Mouse (Mus musculus): ENCODE results near the gene Sox8. TPM values are rescaled to one million over a fixed set of nuclear protein-coding genes. Genes with fewer than 3 reads are reported as not detected.

The Sox8 gene
- polyA plus RNA-seq (2014; fragmentation: Nextera tagmentation; extraction: Ambion mirVana), result 7.3 and 7.5 TPM in 2 replicates

GRCm38 (mm10) chr17:25570648-25571452, at the start of gene Sox8:
Gene Sox8 (minus strand): TSS chr17:25570686.
- peak; percentile 87 for ATAC-seq (replicated peaks; ENCODE audit: low FRiP score)
- Histone ChIP-seq H3K4me3 (ENCODE audit: low read depth, low read length) (peak within 1 kb of the TSS; percentile 48), H3K4me1 (replicated peaks; ENCODE audit: control insufficient read depth, insufficient read depth, low read length) (peaks cover 15% of the 10 kb centered on the region; the same call in 1 of the 2 replicates), H3K9me3 (ENCODE audit: control insufficient read depth, low read length) (no peaks in the 10 kb centered on the region), H3K27me3 (ENCODE audit: control insufficient read depth, insufficient read depth, low read length) (peaks cover 29% of the 10 kb centered on the region), H3K9ac (ENCODE audit: low read length) (peak within 1 kb of the TSS; percentile 65), H3K27ac (ENCODE audit: low read depth, low read length) (no peak within 1 kb of the TSS), H3K36me3 (ENCODE audit: control insufficient read depth, insufficient read depth, low read length) (no peaks in the 10 kb centered on the region), H3K4me2 (ENCODE audit: low read depth, low read length, severe bottlenecking) (peak within 1 kb of the TSS; percentile 97)
- peak; percentile 91 for DNase-seq (ENCODE audit: low spot score)
- under 1% methylated on average over 61 of the region's 61 CpGs for WGBS

DNA sequence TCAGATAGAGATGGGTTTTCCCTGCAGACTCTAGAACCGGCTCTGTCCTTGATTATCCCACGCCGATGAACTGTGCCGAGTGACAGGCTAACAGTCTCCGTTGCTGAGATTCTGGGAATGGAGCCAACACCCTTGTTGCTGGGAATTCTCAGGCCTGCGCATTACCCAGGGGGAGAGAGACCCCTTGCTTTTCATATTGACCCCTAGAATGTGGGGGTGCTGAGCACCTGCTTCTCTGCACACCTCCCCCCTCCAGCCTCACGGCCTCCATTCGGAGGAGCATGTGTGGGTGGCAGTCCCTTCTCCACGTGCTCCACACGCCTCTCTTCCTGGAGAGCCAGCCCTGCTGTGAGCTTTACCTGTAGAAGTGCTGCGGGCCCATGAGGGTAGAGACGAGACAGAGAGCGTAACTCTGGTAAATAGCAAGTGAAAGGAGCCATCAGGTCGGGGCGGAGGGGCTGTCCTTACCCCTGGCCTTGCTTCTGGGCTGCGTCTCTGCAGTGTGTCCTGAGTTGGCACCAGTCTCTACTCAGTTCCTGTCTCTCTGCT, 48.1 kb upstream of the Sox8 start:
- 80% methylated on average over 16 of the region's 16 CpGs for WGBS
- H3K27ac ChIP-seq (ENCODE audit: low read depth, low read length), result no peak overlapping the region

GRCm38 (mm10) chr17:25614723-25615510, 44.4 kb upstream of the Sox8 start:
- peaks cover 6% of the 10 kb centered on the region; the same call in 1 of the 2 replicates for H3K4me1 ChIP-seq (replicated peaks; ENCODE audit: control insufficient read depth, insufficient read depth, low read length)
- DNase-seq (ENCODE audit: low spot score) (no peak), ATAC-seq (replicated peaks; ENCODE audit: low FRiP score) (no peak)
- H3K4me3 ChIP-seq (ENCODE audit: low read depth, low read length), result no peak overlapping the region
- H3K4me2 ChIP-seq (ENCODE audit: low read depth, low read length, severe bottlenecking), result no peak overlapping the region
- no peaks in the 10 kb centered on the region for H3K9me3 ChIP-seq (ENCODE audit: control insufficient read depth, low read length)
- no peak overlapping the region for H3K9ac ChIP-seq (ENCODE audit: low read length)
- no peak overlapping the region for H3K27ac ChIP-seq (ENCODE audit: low read depth, low read length)
- H3K36me3 ChIP-seq (ENCODE audit: control insufficient read depth, insufficient read depth, low read length), result no peaks in the 10 kb centered on the region
- WGBS, result 93% methylated on average over 10 of the region's 10 CpGs
- no peaks in the 10 kb centered on the region for H3K27me3 ChIP-seq (ENCODE audit: control insufficient read depth, insufficient read depth, low read length)

More for the DNA sequence above, 48.1 kb upstream of the Sox8 start:
- Histone ChIP-seq H3K9ac (ENCODE audit: low read length) (no peak overlapping the region), H3K27me3 (ENCODE audit: control insufficient read depth, insufficient read depth, low read length) (no peaks in the 10 kb centered on the region), H3K4me3 (ENCODE audit: low read depth, low read length) (no peak overlapping the region), H3K36me3 (ENCODE audit: control insufficient read depth, insufficient read depth, low read length) (no peaks in the 10 kb centered on the region), H3K9me3 (ENCODE audit: control insufficient read depth, low read length) (no peaks in the 10 kb centered on the region), H3K4me1 (replicated peaks; ENCODE audit: control insufficient read depth, insufficient read depth, low read length) (0 out of 2 replicates have a peak, but pooled peaks cover 3% of the 10 kb centered on the region), H3K4me2 (ENCODE audit: low read depth, low read length, severe bottlenecking) (no peak overlapping the region)
- ATAC-seq (replicated peaks; ENCODE audit: low FRiP score) (no peak), DNase-seq (ENCODE audit: low spot score) (no peak)

DNA sequence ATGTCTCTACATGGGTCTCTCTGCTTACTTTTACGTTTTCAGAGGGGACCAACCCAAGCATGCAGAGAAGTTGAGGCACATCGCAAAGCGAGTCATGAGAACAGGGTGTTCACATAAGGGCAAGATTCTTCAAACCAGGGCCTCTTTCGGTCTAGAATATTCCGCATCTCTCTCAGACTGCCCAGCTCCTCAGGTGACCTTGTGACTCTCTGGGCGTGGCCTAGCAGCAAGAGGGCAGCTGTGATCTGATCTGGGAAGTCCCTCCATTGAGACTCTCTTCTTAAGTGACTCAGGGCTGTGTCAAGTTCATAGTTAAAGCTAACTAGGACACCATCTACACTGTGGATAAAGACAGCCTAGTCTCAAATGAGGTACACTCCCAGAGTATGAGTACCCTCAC, 42.8 kb upstream of the Sox8 start:
- H3K9me3 ChIP-seq (ENCODE audit: control insufficient read depth, low read length), result no peaks in the 10 kb centered on the region
- no peaks in the 10 kb centered on the region for H3K27me3 ChIP-seq (ENCODE audit: control insufficient read depth, insufficient read depth, low read length)
- H3K4me3 ChIP-seq (ENCODE audit: low read depth, low read length), result no peak overlapping the region
- no peak overlapping the region for H3K4me2 ChIP-seq (ENCODE audit: low read depth, low read length, severe bottlenecking)
- 94% methylated on average over 6 of the region's 6 CpGs for WGBS
- H3K27ac ChIP-seq (ENCODE audit: low read depth, low read length), result no peak overlapping the region
- no peaks in the 10 kb centered on the region for H3K36me3 ChIP-seq (ENCODE audit: control insufficient read depth, insufficient read depth, low read length)
- DNase-seq (ENCODE audit: low spot score), result no peak
- H3K9ac ChIP-seq (ENCODE audit: low read length), result no peak overlapping the region
- H3K4me1 ChIP-seq (replicated peaks; ENCODE audit: control insufficient read depth, insufficient read depth, low read length), result peaks cover 10% of the 10 kb centered on the region; the same call in 1 of the 2 replicates
- ATAC-seq (replicated peaks; ENCODE audit: low FRiP score), result no peak

- Histone ChIP-seq H3K36me3 (ENCODE audit: control insufficient read depth, insufficient read depth, low read length) (no peaks in the 10 kb centered on the region), H3K9me3 (ENCODE audit: control insufficient read depth, low read length) (no peaks in the 10 kb centered on the region), H3K4me1 (replicated peaks; ENCODE audit: control insufficient read depth, insufficient read depth, low read length) (peaks cover 10% of the 10 kb centered on the region; the same call in 1 of the 2 replicates), H3K27ac (ENCODE audit: low read depth, low read length) (no peak overlapping the region), H3K27me3 (ENCODE audit: control insufficient read depth, insufficient read depth, low read length) (no peaks in the 10 kb centered on the region), H3K4me3 (ENCODE audit: low read depth, low read length) (no peak overlapping the region), H3K9ac (ENCODE audit: low read length) (no peak overlapping the region), H3K4me2 (ENCODE audit: low read depth, low read length, severe bottlenecking) (no peak overlapping the region)
- ATAC-seq (replicated peaks; ENCODE audit: low FRiP score) (no peak), DNase-seq (ENCODE audit: low spot score) (no peak)
- WGBS, result 87% methylated on average over 9 of the region's 9 CpGs
Measured at GRCm38 (mm10) chr17:25612537-25612936, 42.1 kb upstream of the Sox8 start.

DNA sequence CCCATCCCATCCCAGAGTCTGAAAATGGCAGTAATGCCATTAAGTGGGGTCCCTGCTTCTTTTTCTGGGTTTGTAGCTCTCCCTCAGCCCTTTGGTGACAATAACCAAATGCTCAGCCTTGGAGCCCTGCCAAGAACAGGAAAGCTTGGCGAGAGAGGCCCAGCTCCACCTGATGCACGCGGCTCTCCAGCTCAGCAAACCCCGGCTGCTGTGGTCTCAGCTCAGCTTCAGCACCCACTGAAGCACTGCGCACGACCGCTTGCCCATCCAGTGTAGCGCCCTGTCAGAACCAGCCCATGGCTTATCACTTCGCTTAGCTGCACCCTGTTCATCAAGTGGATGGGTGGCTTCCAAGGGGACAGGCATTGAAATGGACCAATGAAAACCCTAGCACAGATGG, 39.7 kb upstream of the Sox8 start:
- Histone ChIP-seq H3K27ac (ENCODE audit: low read depth, low read length) (no peak overlapping the region), H3K9ac (ENCODE audit: low read length) (no peak overlapping the region), H3K4me3 (ENCODE audit: low read depth, low read length) (no peak overlapping the region), H3K4me1 (replicated peaks; ENCODE audit: control insufficient read depth, insufficient read depth, low read length) (peaks cover 10% of the 10 kb centered on the region; the same call in 1 of the 2 replicates), H3K27me3 (ENCODE audit: control insufficient read depth, insufficient read depth, low read length) (no peaks in the 10 kb centered on the region), H3K36me3 (ENCODE audit: control insufficient read depth, insufficient read depth, low read length) (no peaks in the 10 kb centered on the region), H3K9me3 (ENCODE audit: control insufficient read depth, low read length) (no peaks in the 10 kb centered on the region), H3K4me2 (ENCODE audit: low read depth, low read length, severe bottlenecking) (no peak overlapping the region)
- DNase-seq (ENCODE audit: low spot score) (peak; percentile 58), ATAC-seq (replicated peaks; ENCODE audit: low FRiP score) (no peak)
- WGBS, result 82% methylated on average over 9 of the region's 9 CpGs

DNA sequence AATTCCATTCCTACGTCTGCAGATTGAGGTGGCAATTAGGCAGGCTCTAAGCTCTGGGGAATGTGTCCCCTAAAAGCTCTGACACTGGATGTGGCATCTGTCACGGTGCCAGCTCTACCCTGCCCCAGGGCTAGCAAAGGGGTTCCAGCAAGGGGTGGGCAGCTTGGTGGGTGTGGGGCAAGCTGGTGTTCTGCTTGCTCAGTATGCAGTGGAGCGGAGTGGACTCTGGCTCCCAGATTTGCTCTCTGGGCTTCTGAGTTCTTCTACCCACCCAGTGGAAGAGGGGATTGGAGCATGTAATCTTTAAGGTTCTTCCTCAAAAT, 39.0 kb upstream of the Sox8 start:
- WGBS, result 64% methylated on average over 3 of the region's 3 CpGs
- no peak overlapping the region for H3K4me3 ChIP-seq (ENCODE audit: low read depth, low read length)
- H3K9ac ChIP-seq (ENCODE audit: low read length), result no peak overlapping the region
- H3K9me3 ChIP-seq (ENCODE audit: control insufficient read depth, low read length), result no peaks in the 10 kb centered on the region
- peaks cover 10% of the 10 kb centered on the region; the same call in 1 of the 2 replicates for H3K4me1 ChIP-seq (replicated peaks; ENCODE audit: control insufficient read depth, insufficient read depth, low read length)
- H3K4me2 ChIP-seq (ENCODE audit: low read depth, low read length, severe bottlenecking), result no peak overlapping the region
- no peak for ATAC-seq (replicated peaks; ENCODE audit: low FRiP score)
- no peak overlapping the region for H3K27ac ChIP-seq (ENCODE audit: low read depth, low read length)
- no peaks in the 10 kb centered on the region for H3K36me3 ChIP-seq (ENCODE audit: control insufficient read depth, insufficient read depth, low read length)
- DNase-seq (ENCODE audit: low spot score), result no peak
- no peaks in the 10 kb centered on the region for H3K27me3 ChIP-seq (ENCODE audit: control insufficient read depth, insufficient read depth, low read length)

- H3K27ac ChIP-seq (ENCODE audit: low read depth, low read length), result no peak overlapping the region
- no peak overlapping the region for H3K4me2 ChIP-seq (ENCODE audit: low read depth, low read length, severe bottlenecking)
- H3K9me3 ChIP-seq (ENCODE audit: control insufficient read depth, low read length), result no peaks in the 10 kb centered on the region
- WGBS, result 66% methylated on average over 10 of the region's 10 CpGs
- ATAC-seq (replicated peaks; ENCODE audit: low FRiP score), result no peak; the same call in 1 of the 2 replicates
- no peak overlapping the region for H3K4me3 ChIP-seq (ENCODE audit: low read depth, low read length)
- peaks cover 10% of the 10 kb centered on the region; the same call in 1 of the 2 replicates for H3K4me1 ChIP-seq (replicated peaks; ENCODE audit: control insufficient read depth, insufficient read depth, low read length)
- no peaks in the 10 kb centered on the region for H3K36me3 ChIP-seq (ENCODE audit: control insufficient read depth, insufficient read depth, low read length)
- H3K9ac ChIP-seq (ENCODE audit: low read length), result no peak overlapping the region
- no peak for DNase-seq (ENCODE audit: low spot score)
- H3K27me3 ChIP-seq (ENCODE audit: control insufficient read depth, insufficient read depth, low read length), result no peaks in the 10 kb centered on the region
Measured at GRCm38 (mm10) chr17:25608821-25609505, 38.5 kb upstream of the Sox8 start.
